Mouse (Mus musculus) MEL (cell line): ENCODE measurements at regions not wholly inside any gene's neighbourhood (a gene's known extent, or its start where the extent isn't known, plus 50 kb on each side); places are given as distances from the start of the nearest gene placed in this dataset.

Experiments used
- DNase-seq: peaks from one replicate; pipeline ENCODE4 v3.0.0; 2011; ENCODE audit warnings: low read depth, low spot score
- H3K27ac ChIP-seq: 2 replicates; pipeline ENCODE4 v1.5.1; 2012; ENCODE audit warnings: low read depth, mild to moderate bottlenecking, control low read depth, low read length, moderate library complexity; ENCODE audit not compliant: control insufficient read depth
- H3K27me3 ChIP-seq, 2 experiments: fragments of 150-350 bp in 1 of 2; sonication (generic) in 1 of 2; 2 replicates each; pipeline ENCODE4 v1.6.1; 2012; ENCODE audit warnings: low read length in 2 of 2, mild to moderate bottlenecking in 2 of 2, improper control_type of control experiment in 1 of 2, moderate library complexity in 1 of 2; ENCODE audit not compliant: insufficient read depth in 2 of 2, control insufficient read depth in 1 of 2
- H3K36me3 ChIP-seq, 2 experiments: 2 replicates each; pipeline ENCODE4 v1.6.1; 2012 to 2014; ENCODE audit warnings: low read length in 2 of 2, improper control_type of control experiment in 1 of 2, inconsistent platforms in 1 of 2, mild to moderate bottlenecking in 1 of 2; ENCODE audit not compliant: insufficient read depth in 2 of 2, control insufficient read depth in 1 of 2
- H3K4me1 ChIP-seq, 2 experiments: fragments of 150-350 bp in 1 of 2; sonication (generic) in 1 of 2; 2 replicates each; pipeline ENCODE4 v1.6.1; 2012; ENCODE audit warnings: low read length in 2 of 2, improper control_type of control experiment in 1 of 2, mild to moderate bottlenecking in 1 of 2; ENCODE audit not compliant: insufficient read depth in 2 of 2, control insufficient read depth in 1 of 2
- H3K4me3 ChIP-seq, 2 experiments: fragments of 150-350 bp in 1 of 2; sonication (generic) in 1 of 2; 2 replicates each; pipeline ENCODE4 v1.5.1; 2012; ENCODE audit warnings: low read depth in 2 of 2, low read length in 2 of 2, mild to moderate bottlenecking in 2 of 2, moderate library complexity in 2 of 2, control low read depth in 1 of 2, improper control_type of control experiment in 1 of 2; ENCODE audit not compliant: control insufficient read depth in 1 of 2, insufficient read depth in 1 of 2
- H3K79me2 ChIP-seq: 2 replicates; pipeline ENCODE4 v1.6.1; 2012; ENCODE audit warnings: mild to moderate bottlenecking, low read length, moderate library complexity; ENCODE audit not compliant: control insufficient read depth, poor library complexity, insufficient read depth
- H3K9ac ChIP-seq: 2 replicates; pipeline ENCODE4 v1.6.1; 2012; ENCODE audit warnings: low read depth, mild to moderate bottlenecking, control low read depth, low read length, moderate library complexity; ENCODE audit not compliant: control insufficient read depth, poor library complexity, severe bottlenecking
- H3K9me3 ChIP-seq: fragments of 150-350 bp; sonication (generic); replicated peaks from 2 replicates; pipeline ENCODE4 v1.6.1; 2012; ENCODE audit warnings: mild to moderate bottlenecking, low read length, improper control_type of control experiment, moderate library complexity; ENCODE audit not compliant: insufficient read depth
- CHD1 ChIP-seq: IDR thresholded peaks from 2 replicates; pipeline ENCODE4 v1.6.1; 2012; ENCODE audit warnings: low read depth, mild to moderate bottlenecking, inconsistent platforms, low read length, improper control_type of control experiment
- CTCF ChIP-seq, 3 experiments: IDR thresholded peaks in 2 of 3; conservative IDR thresholded peaks in 1 of 3; 2 replicates each; pipeline ENCODE4 v1.5.1; 2011 to 2012; ENCODE audit warnings: low read length in 3 of 3, low read depth in 2 of 3, mild to moderate bottlenecking in 2 of 3, improper control_type of control experiment in 1 of 3, inconsistent platforms in 1 of 3, mixed read lengths in 1 of 3, moderate library complexity in 1 of 3; ENCODE audit not compliant: control insufficient read depth in 1 of 3, insufficient read depth in 1 of 3, poor library complexity in 1 of 3, severe bottlenecking in 1 of 3
- E2F4 ChIP-seq: IDR thresholded peaks from 2 replicates; pipeline ENCODE4 v1.6.1; 2011; ENCODE audit warnings: low read depth, low read length, improper control_type of control experiment, borderline replicate concordance
- ETS1 ChIP-seq: IDR thresholded peaks from 2 replicates; pipeline ENCODE4 v1.6.1; 2012; ENCODE audit warnings: low read depth, mild to moderate bottlenecking, inconsistent platforms, low read length, improper control_type of control experiment, moderate library complexity
- GABPA ChIP-seq: IDR thresholded peaks from 2 replicates; pipeline ENCODE4 v1.6.1; 2012; ENCODE audit warnings: low read depth, mild to moderate bottlenecking, inconsistent platforms, low read length, improper control_type of control experiment, moderate library complexity
- HCFC1 ChIP-seq: IDR thresholded peaks from 2 replicates; pipeline ENCODE4 v1.6.1; 2012; ENCODE audit warnings: low read depth, mild to moderate bottlenecking, inconsistent platforms, low read length, improper control_type of control experiment, moderate library complexity
- JUND ChIP-seq: IDR thresholded peaks from 2 replicates; pipeline ENCODE4 v1.6.1; 2011; ENCODE audit warnings: low read depth, mild to moderate bottlenecking, improper control_type of control experiment, low read length
- MAFK ChIP-seq: IDR thresholded peaks from 2 replicates; pipeline ENCODE4 v1.6.1; 2011; ENCODE audit warnings: low read depth, mild to moderate bottlenecking, low read length, improper control_type of control experiment, borderline replicate concordance
- POLR2A ChIP-seq, 2 experiments: IDR thresholded peaks; 2 replicates each; pipeline ENCODE4 v1.6.1; 2011 to 2012; ENCODE audit warnings: low read length in 2 of 2, mild to moderate bottlenecking in 2 of 2, control low read depth in 1 of 2, improper control_type of control experiment in 1 of 2, low read depth in 1 of 2, moderate library complexity in 1 of 2; ENCODE audit not compliant: control insufficient read depth in 1 of 2, insufficient read depth in 1 of 2, poor library complexity in 1 of 2
- POLR2AphosphoS2 ChIP-seq: IDR thresholded peaks from 2 replicates; pipeline ENCODE4 v1.6.1; 2011; ENCODE audit warnings: low read length, improper control_type of control experiment
- POLR2AphosphoS5 ChIP-seq: IDR thresholded peaks from 2 replicates; pipeline ENCODE4 v1.6.1; 2012; ENCODE audit warnings: low read depth, borderline replicate concordance, mild to moderate bottlenecking, inconsistent platforms, low read length, moderate library complexity, mixed read lengths
- TAL1 ChIP-seq: IDR thresholded peaks from 2 replicates; pipeline ENCODE4 v1.6.1; 2012; ENCODE audit warnings: mild to moderate bottlenecking, inconsistent platforms, low read length, moderate library complexity, mixed read lengths
- TBP ChIP-seq: IDR thresholded peaks from 2 replicates; pipeline ENCODE4 v1.8.0; 2011; ENCODE audit warnings: low read depth, low read length, improper control_type of control experiment
- TCF12 ChIP-seq: IDR thresholded peaks from 2 replicates; pipeline ENCODE4 v1.6.1; 2014; ENCODE audit warnings: low read depth, mild to moderate bottlenecking, inconsistent platforms, low read length, improper control_type of control experiment, moderate library complexity
- UBTF ChIP-seq: IDR thresholded peaks from 2 replicates; pipeline ENCODE4 v1.6.1; 2012; ENCODE audit warnings: low read depth, mild to moderate bottlenecking, inconsistent platforms, low read length, improper control_type of control experiment, moderate library complexity, borderline replicate concordance; ENCODE audit not compliant: insufficient read depth
- USF1 ChIP-seq: IDR thresholded peaks from 2 replicates; pipeline ENCODE4 v1.6.1; 2014; ENCODE audit warnings: low read depth, mild to moderate bottlenecking, inconsistent platforms, low read length, improper control_type of control experiment, moderate library complexity
- ZC3H11A ChIP-seq: IDR thresholded peaks from 2 replicates; pipeline ENCODE4 v1.6.1; 2012; ENCODE audit warnings: low read depth, mild to moderate bottlenecking, inconsistent platforms, low read length, improper control_type of control experiment
- ZKSCAN1 ChIP-seq: IDR thresholded peaks from 2 replicates; pipeline ENCODE4 v1.6.1; 2012; ENCODE audit warnings: low read depth, mild to moderate bottlenecking, inconsistent platforms, low read length, improper control_type of control experiment, moderate library complexity
- ZMIZ1 ChIP-seq: IDR thresholded peaks from 2 replicates; pipeline ENCODE4 v1.6.1; 2012; ENCODE audit warnings: low read depth, mild to moderate bottlenecking, inconsistent platforms, low read length, improper control_type of control experiment, moderate library complexity
- ZNF384 ChIP-seq: IDR thresholded peaks from 2 replicates; pipeline ENCODE4 v1.6.1; 2012; ENCODE audit warnings: low read depth, mild to moderate bottlenecking, inconsistent platforms, low read length, improper control_type of control experiment

DNA sequence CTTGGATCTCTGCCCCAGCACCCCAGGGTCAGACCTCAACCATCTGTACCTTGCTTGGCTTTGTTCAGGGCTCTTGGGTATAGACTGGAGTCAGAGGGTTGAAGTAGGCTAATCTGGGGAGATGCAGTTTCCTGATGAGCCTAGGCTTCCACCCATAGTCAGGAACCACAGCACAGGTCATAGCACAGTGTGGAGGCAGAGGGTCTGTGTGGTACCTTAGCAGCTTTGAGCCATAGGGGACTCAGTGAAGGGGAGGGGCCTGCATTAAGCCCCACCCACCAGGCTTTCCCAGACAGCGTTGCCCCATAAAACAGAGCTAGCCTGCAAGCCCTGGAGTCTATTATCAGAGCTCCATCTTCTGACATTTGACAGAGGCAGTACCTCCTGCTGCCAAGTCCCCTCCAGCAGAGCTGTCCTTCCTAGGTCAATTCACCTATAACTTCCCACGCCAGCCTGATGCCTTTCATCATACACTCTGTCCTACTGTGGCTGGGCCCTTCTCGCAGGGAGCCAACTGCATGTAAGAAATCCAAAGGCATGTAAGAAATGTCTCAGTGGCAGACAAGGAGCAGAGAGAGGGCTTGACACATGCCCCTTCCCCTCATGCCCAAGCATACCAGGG, 54.5 kb upstream of the A530016L24Rik start:
- Histone ChIP-seq H3K9me3 (no peaks in the 10 kb centered on the region; the same call in 1 of the 2 replicates), H3K4me3 (no peak overlapping the region), H3K79me2 (no peaks in the 10 kb centered on the region), H3K27me3 (no peaks in the 10 kb centered on the region), H3K4me1 (no peaks in the 10 kb centered on the region), H3K27ac (no peak overlapping the region), H3K9ac (no peak overlapping the region), H3K36me3 (no peaks in the 10 kb centered on the region)
- DNase-seq: no peak
- TF ChIP-seq ZKSCAN1: no peak
- TF ChIP-seq USF1: no peak
- TF ChIP-seq UBTF: no peak

DNA sequence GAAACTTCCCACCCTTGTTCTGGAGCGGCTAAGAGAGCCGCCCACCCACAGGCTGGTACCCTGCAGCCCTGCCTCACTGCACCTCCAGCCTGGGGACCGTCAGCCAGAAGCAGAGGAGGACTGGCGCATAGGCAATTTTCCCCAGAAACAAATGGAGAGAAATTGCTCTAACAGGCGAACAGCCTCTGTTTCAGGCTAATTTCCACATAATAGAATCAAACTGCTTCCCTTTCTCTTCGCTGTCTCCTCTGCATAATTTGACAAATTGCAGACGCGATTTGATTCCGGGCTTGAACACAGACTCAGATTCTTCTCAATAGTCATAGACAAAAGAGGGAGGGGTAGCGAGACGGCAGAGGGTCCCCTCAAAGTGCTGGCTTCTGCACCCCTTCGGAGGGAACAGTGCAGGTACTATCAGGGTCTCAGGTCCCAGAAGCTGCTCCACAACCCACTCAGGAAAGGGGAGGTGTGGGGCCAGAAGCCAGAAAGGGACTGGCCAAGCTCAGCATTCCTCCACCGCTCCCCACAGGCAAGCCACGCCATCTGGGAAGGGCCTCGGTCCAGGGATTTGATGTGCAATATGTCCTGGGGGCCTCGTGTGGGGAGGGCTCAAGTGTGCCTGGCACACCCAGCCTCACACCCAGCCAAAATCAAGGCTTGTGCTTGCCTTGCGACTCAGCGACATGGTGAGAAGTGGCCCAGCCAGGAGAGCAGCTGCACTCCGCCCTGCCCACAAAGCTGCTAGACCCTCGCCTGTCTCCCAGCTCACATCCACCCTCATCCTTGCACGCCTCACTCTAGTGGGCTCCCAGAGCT, 53.7 kb upstream of the A530016L24Rik start:
- H3K4me1 ChIP-seq: no peaks in the 10 kb centered on the region
- H3K9ac ChIP-seq: no peak overlapping the region
- no peaks in the 10 kb centered on the region for H3K79me2 ChIP-seq
- no peaks in the 10 kb centered on the region for H3K27me3 ChIP-seq
- H3K4me3 ChIP-seq: no peak overlapping the region
- H3K36me3 ChIP-seq: no peaks in the 10 kb centered on the region
- TF ChIP-seq TAL1: no peak
- no peak for TF ChIP-seq POLR2AphosphoS5
- TF ChIP-seq ZC3H11A: no peak
- TF ChIP-seq TCF12: no peak
- TF ChIP-seq ZNF384: no peak
- TF ChIP-seq POLR2AphosphoS2: no peak
- no peak for DNase-seq
- no peaks in the 10 kb centered on the region for H3K9me3 ChIP-seq
- no peak overlapping the region for H3K27ac ChIP-seq

DNA sequence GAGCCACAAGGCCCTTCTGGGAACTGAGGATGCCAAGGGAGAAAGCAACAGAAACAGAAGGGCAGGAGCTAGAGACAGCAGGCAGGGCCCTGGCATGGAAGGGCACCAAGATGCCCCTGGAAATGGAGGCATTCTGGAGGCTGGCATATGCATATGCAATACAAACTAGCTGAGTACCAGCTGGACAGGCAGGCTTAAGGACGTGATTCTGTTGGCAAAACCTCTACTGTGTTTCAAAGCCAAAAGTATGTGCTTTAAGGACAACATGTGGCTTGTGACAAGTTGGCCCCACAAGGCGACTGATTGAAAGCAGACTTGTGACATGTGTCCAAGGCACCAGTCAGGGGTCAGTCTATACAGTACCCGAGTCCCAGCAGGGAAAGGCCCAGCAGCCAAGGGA, 52.2 kb upstream of the A530016L24Rik start:
- H3K27me3 ChIP-seq: no peaks in the 10 kb centered on the region
- H3K36me3 ChIP-seq: no peaks in the 10 kb centered on the region
- H3K79me2 ChIP-seq: no peaks in the 10 kb centered on the region
- no peak overlapping the region for H3K27ac ChIP-seq
- H3K4me3 ChIP-seq: no peak overlapping the region
- no peak for DNase-seq
- no peaks in the 10 kb centered on the region for H3K4me1 ChIP-seq
- no peaks in the 10 kb centered on the region for H3K9me3 ChIP-seq
- H3K9ac ChIP-seq: no peak overlapping the region
- TF ChIP-seq MAFK (no peak), TBP (no peak), POLR2A (IDR thresholded peaks at IDR 0.05; ENCODE audit: control insufficient read depth in 1 of 2, insufficient read depth in 1 of 2, low read depth in 1 of 2, low read length in 2 of 2, poor library complexity in 1 of 2) (no peak), UBTF (no peak), CTCF (IDR thresholded peaks at IDR 0.05 in 2 of 3, conservative IDR thresholded peaks at IDR 0.05 in 1 of 3; ENCODE audit: control insufficient read depth in 1 of 3, insufficient read depth in 1 of 3, low read depth in 2 of 3, low read length in 3 of 3, poor library complexity in 1 of 3, severe bottlenecking in 1 of 3) (no peak), CHD1 (no peak), JUND (no peak), HCFC1 (no peak), POLR2AphosphoS2 (no peak), ETS1 (no peak), ZMIZ1 (no peak), E2F4 (no peak), ZKSCAN1 (no peak), GABPA (no peak)
